Mouse (Mus musculus) heart, embryonic 16.5 days (tissue): ENCODE measurements around the gene Elavl1. TPM values are rescaled to one million over a fixed set of nuclear protein-coding genes. Genes with fewer than 3 reads are reported as not detected.
A peak's percentile ranks its signal among the peaks of the same experiment; 100 is the strongest.

ENCODE experiments used
- ATAC-seq: fragments of 200-750 bp; cut with Nextera tagmentation; replicated peaks from 2 replicates; pipeline ENCODE4 v1.8.0; 2017; ENCODE audit warnings: moderate number of reproducible peaks; ENCODE audit not compliant: insufficient read depth, low FRiP score; ENCODE audit errors: extremely low read depth
- H3K27ac ChIP-seq: fragments of 300-500 bp; sonication (generic); 2 replicates; pipeline ENCODE4 v1.5.1; 2014; ENCODE audit warnings: mild to moderate bottlenecking, low read length, control low read depth, moderate library complexity
- H3K27me3 ChIP-seq: fragments of 300-500 bp; sonication (generic); 2 replicates; pipeline ENCODE4 v1.6.1; 2014; ENCODE audit warnings: low read length, mixed read lengths; ENCODE audit not compliant: control insufficient read depth, insufficient read depth
- H3K36me3 ChIP-seq: fragments of 300-500 bp; sonication (generic); 2 replicates; pipeline ENCODE4 v1.6.1; 2014; ENCODE audit not compliant: control insufficient read depth, insufficient read depth
- H3K4me1 ChIP-seq: fragments of 300-500 bp; sonication (generic); 2 replicates; pipeline ENCODE4 v1.6.1; 2014; ENCODE audit warnings: low read length, mixed read lengths; ENCODE audit not compliant: control insufficient read depth, insufficient read depth
- H3K4me2 ChIP-seq: fragments of 300-500 bp; sonication (generic); 2 replicates; pipeline ENCODE4 v1.6.1; 2014; ENCODE audit warnings: low read depth, mild to moderate bottlenecking, control low read depth, low read length
- H3K4me3 ChIP-seq: fragments of 300-500 bp; sonication (generic); 2 replicates; pipeline ENCODE4 v1.5.1; 2014; ENCODE audit warnings: mild to moderate bottlenecking, control low read depth, low read length
- H3K9ac ChIP-seq: fragments of 300-500 bp; sonication (generic); 2 replicates; pipeline ENCODE4 v1.6.1; 2014; ENCODE audit warnings: low read length, control low read depth
- H3K9me3 ChIP-seq: fragments of 300-500 bp; sonication (generic); replicated peaks from 2 replicates; pipeline ENCODE4 v1.6.1; 2016; ENCODE audit warnings: low read length; ENCODE audit not compliant: control insufficient read depth
- WGBS: fragments of 180-500 bp; shearing (Covaris S2); extraction: QIAGEN DNeasy Blood & Tissue Kit; methylation state at CpG from one replicate; pipeline ENCODE4 v1.1.7; 2014; 5-methylcytosine and 5-hydroxymethylcytosine counted together
- polyA plus RNA-seq: library from polyadenylated mRNA; unstranded; fragments of >200 nt; fragmentation: Nextera tagmentation; extraction: Ambion mirVana; gene quantifications from 2 replicates; pipeline ENCODE4 v1.2.1, GENCODE M21; 2015

The Elavl1 gene
- polyA plus RNA-seq, 1 experiment from 2014 or later, result 168 TPM

GRCm38 (mm10) chr8:4318124-4318523 is 7.1 kb downstream of the Elavl1 start:
- no peak overlapping the region for H3K9ac ChIP-seq
- H3K4me3 ChIP-seq, result no peak overlapping the region
- no peak for ATAC-seq
- no peak overlapping the region for H3K4me2 ChIP-seq
- H3K9me3 ChIP-seq, result no peaks in the 10 kb centered on the region
- peaks cover 39% of the 10 kb centered on the region for H3K4me1 ChIP-seq
- H3K36me3 ChIP-seq, result peaks cover 2% of the 10 kb centered on the region; the same call in 1 of the 2 replicates
- H3K27me3 ChIP-seq, result no peaks in the 10 kb centered on the region
- WGBS, result 89% methylated on average over 5 of the region's 5 CpGs
- H3K27ac ChIP-seq, result no peak overlapping the region

- H3K27me3 ChIP-seq, result no peaks in the 10 kb centered on the region
- no peak overlapping the region for H3K9ac ChIP-seq
- no peak for ATAC-seq
- H3K4me1 ChIP-seq, result peaks cover 11% of the 10 kb centered on the region
- H3K27ac ChIP-seq, result no peak overlapping the region
- no peak overlapping the region for H3K4me2 ChIP-seq
- H3K4me3 ChIP-seq, result no peak overlapping the region
- 85% methylated on average over 3 of the region's 3 CpGs for WGBS
- no peaks in the 10 kb centered on the region for H3K9me3 ChIP-seq
- peaks cover 16% of the 10 kb centered on the region for H3K36me3 ChIP-seq
These were observed 10.4 kb downstream of the Elavl1 start for GRCm38 (mm10) chr8:4314852-4315251.

GRCm38 (mm10) chr8:4313254-4314124 is 11.7 kb downstream of the Elavl1 start:
- Histone ChIP-seq H3K27ac (no peak overlapping the region), H3K9me3 (no peaks in the 10 kb centered on the region), H3K4me2 (no peak overlapping the region), H3K9ac (no peak overlapping the region), H3K27me3 (no peaks in the 10 kb centered on the region), H3K4me1 (peaks cover 6% of the 10 kb centered on the region), H3K36me3 (peaks cover 25% of the 10 kb centered on the region), H3K4me3 (no peak overlapping the region)
- 67% methylated on average over 3 of the region's 3 CpGs for WGBS
- no peak for ATAC-seq

- Histone ChIP-seq H3K27ac (no peak overlapping the region), H3K4me3 (no peak overlapping the region), H3K9me3 (no peaks in the 10 kb centered on the region), H3K9ac (no peak overlapping the region), H3K4me2 (no peak overlapping the region), H3K36me3 (peaks cover 31% of the 10 kb centered on the region), H3K27me3 (no peaks in the 10 kb centered on the region), H3K4me1 (peaks cover 4% of the 10 kb centered on the region; the same call in 1 of the 2 replicates)
- ATAC-seq, result no peak
These were observed 13.1 kb downstream of the Elavl1 start for GRCm38 (mm10) chr8:4312104-4312503.

- ATAC-seq, result no peak
- Histone ChIP-seq H3K27ac (no peak overlapping the region), H3K9me3 (no peaks in the 10 kb centered on the region), H3K36me3 (peaks cover 67% of the 10 kb centered on the region), H3K4me2 (no peak overlapping the region), H3K4me1 (0 out of 2 replicates have a peak, but pooled peaks cover 3% of the 10 kb centered on the region), H3K27me3 (no peaks in the 10 kb centered on the region), H3K9ac (no peak overlapping the region), H3K4me3 (no peak overlapping the region)
- WGBS, result 81% methylated on average over 2 of the region's 2 CpGs
These were observed 19.4 kb downstream of the Elavl1 start for GRCm38 (mm10) chr8:4305838-4306237.

- no peaks in the 10 kb centered on the region for H3K27me3 ChIP-seq
- WGBS, result 41% methylated on average over 3 of the region's 3 CpGs
- no peak overlapping the region for H3K27ac ChIP-seq
- no peak overlapping the region for H3K4me3 ChIP-seq
- peaks cover 66% of the 10 kb centered on the region for H3K36me3 ChIP-seq
- H3K9ac ChIP-seq, result no peak overlapping the region
- H3K9me3 ChIP-seq, result no peaks in the 10 kb centered on the region
- ATAC-seq, result no peak
- no peak overlapping the region for H3K4me2 ChIP-seq
- 0 out of 2 replicates have a peak, but pooled peaks cover 3% of the 10 kb centered on the region for H3K4me1 ChIP-seq
These were observed 21.1 kb downstream of the Elavl1 start for GRCm38 (mm10) chr8:4304124-4304547.

- no peaks in the 10 kb centered on the region for H3K9me3 ChIP-seq
- H3K27ac ChIP-seq, result no peak overlapping the region
- no peak overlapping the region for H3K4me3 ChIP-seq
- no peaks in the 10 kb centered on the region for H3K27me3 ChIP-seq
- H3K36me3 ChIP-seq, result peaks cover 64% of the 10 kb centered on the region
- H3K4me1 ChIP-seq, result no peaks in the 10 kb centered on the region
- H3K9ac ChIP-seq, result no peak overlapping the region
- no peak overlapping the region for H3K4me2 ChIP-seq
- ATAC-seq, result no peak
- WGBS, result 70% methylated on average over 4 of the region's 4 CpGs
These were observed 27.4 kb downstream of the Elavl1 start for GRCm38 (mm10) chr8:4297822-4298221.

GRCm38 (mm10) chr8:4292738-4293137 is 32.5 kb downstream of the Elavl1 start:
- WGBS, result 94% methylated on average over 5 of the region's 5 CpGs
- Histone ChIP-seq H3K4me1 (no peaks in the 10 kb centered on the region), H3K27ac (no peak overlapping the region), H3K36me3 (peaks cover 54% of the 10 kb centered on the region), H3K9me3 (no peaks in the 10 kb centered on the region), H3K4me2 (no peak overlapping the region), H3K9ac (no peak overlapping the region), H3K27me3 (no peaks in the 10 kb centered on the region), H3K4me3 (no peak overlapping the region)
- ATAC-seq, result no peak

GRCm38 (mm10) chr8:4276111-4276465 is 49.1 kb downstream of the Elavl1 start:
- H3K9ac ChIP-seq, result peak overlapping the region; percentile 86
- H3K9me3 ChIP-seq, result no peaks in the 10 kb centered on the region
- peak overlapping the region; percentile 85 for H3K4me3 ChIP-seq
- no peaks in the 10 kb centered on the region for H3K27me3 ChIP-seq
- peak overlapping the region; percentile 67; the same call in 1 of the 2 replicates for H3K27ac ChIP-seq
- 22% methylated on average over 9 of the region's 9 CpGs for WGBS
- peak overlapping the region; percentile 62 for H3K4me2 ChIP-seq
- peaks cover 7% of the 10 kb centered on the region for H3K4me1 ChIP-seq
- peaks cover 23% of the 10 kb centered on the region for H3K36me3 ChIP-seq
- no peak; the same call in 1 of the 2 replicates for ATAC-seq
